Mouse (Mus musculus) cerebellum, adult 11-12 months (tissue): Measurements from ENCODE around the gene Elp6.
"Not testable (repeated sequence)": the region's sequence is repeated elsewhere in the genome, so short reads cannot be mapped to it uniquely, and the experiment has no call there.

ENCODE experiments used
- DNase-seq: peaks from one replicate; pipeline ENCODE4 v3.0.0; 2022

Elp6 gene

GRCm38 (mm10) chr9:110316503-110316902 lies 11.5 kb downstream of the Elp6 start:
- no peak for DNase-seq

- no peak for DNase-seq
Observed at GRCm38 (mm10) chr9:110320769-110321168, 15.8 kb downstream of the Elp6 start.

- no peak for DNase-seq
Observed at GRCm38 (mm10) chr9:110322972-110323371, 18.0 kb downstream of the Elp6 start.

- no peak for DNase-seq
Observed at GRCm38 (mm10) chr9:110324181-110324580, 19.2 kb downstream of the Elp6 start.

GRCm38 (mm10) chr9:110328178-110328577 lies 23.2 kb downstream of the Elp6 start:
- no peak for DNase-seq

GRCm38 (mm10) chr9:110328946-110329630 lies 24.1 kb downstream of the Elp6 start:
- DNase-seq, result no peak

- DNase-seq, result peak; percentile 68
Observed at GRCm38 (mm10) chr9:110329655-110330054, 24.7 kb downstream of the Elp6 start.

- DNase-seq, result no peak
Observed at GRCm38 (mm10) chr9:110330341-110330740, 25.4 kb downstream of the Elp6 start.

- not testable (repeated sequence) for DNase-seq
Observed at GRCm38 (mm10) chr9:110330913-110331312, 25.9 kb downstream of the Elp6 start.

GRCm38 (mm10) chr9:110333135-110333895 lies 28.3 kb downstream of the Elp6 start, which contains the start of gene Scap:
Scap (plus strand) TSS chr9:110333288.
- DNase-seq, result peak; percentile 95

- DNase-seq, result no peak
Observed at GRCm38 (mm10) chr9:110333896-110334259, 28.9 kb downstream of the Elp6 start.

- no peak for DNase-seq
Observed at GRCm38 (mm10) chr9:110334849-110335248, 29.9 kb downstream of the Elp6 start.

GRCm38 (mm10) chr9:110340037-110340750 lies 35.2 kb downstream of the Elp6 start:
- no peak for DNase-seq

GRCm38 (mm10) chr9:110342008-110342407 lies 37.0 kb downstream of the Elp6 start:
- no peak for DNase-seq

- no peak for DNase-seq
Observed at GRCm38 (mm10) chr9:110343805-110344204, 38.8 kb downstream of the Elp6 start.

- DNase-seq, result no peak
Observed at GRCm38 (mm10) chr9:110345057-110345739, 40.2 kb downstream of the Elp6 start.

- DNase-seq, result no peak
Observed at GRCm38 (mm10) chr9:110348899-110349298, 43.9 kb downstream of the Elp6 start.

GRCm38 (mm10) chr9:110350188-110350587 lies 45.2 kb downstream of the Elp6 start:
- no peak for DNase-seq

- DNase-seq, result no peak
Observed at GRCm38 (mm10) chr9:110350612-110351011, 45.6 kb downstream of the Elp6 start.

GRCm38 (mm10) chr9:110351350-110351749 lies 46.4 kb downstream of the Elp6 start:
- DNase-seq, result no peak

- DNase-seq, result no peak
Observed at GRCm38 (mm10) chr9:110351932-110352632, 47.1 kb downstream of the Elp6 start.

GRCm38 (mm10) chr9:110358341-110358740 lies 53.4 kb downstream of the Elp6 start:
- DNase-seq, result no peak
